Mouse (Mus musculus) gastrocnemius, postnatal 10 days (tissue): ENCODE measurements at regions not wholly inside any gene's neighbourhood (a gene's known extent, or its start where the extent isn't known, plus 50 kb on each side); places are given as distances from the start of the nearest gene placed in this dataset.

Experiments used
- DNase-seq: peaks from one replicate; pipeline ENCODE4 v3.0.0; 2021; ENCODE audit warnings: mixed read lengths

DNA sequence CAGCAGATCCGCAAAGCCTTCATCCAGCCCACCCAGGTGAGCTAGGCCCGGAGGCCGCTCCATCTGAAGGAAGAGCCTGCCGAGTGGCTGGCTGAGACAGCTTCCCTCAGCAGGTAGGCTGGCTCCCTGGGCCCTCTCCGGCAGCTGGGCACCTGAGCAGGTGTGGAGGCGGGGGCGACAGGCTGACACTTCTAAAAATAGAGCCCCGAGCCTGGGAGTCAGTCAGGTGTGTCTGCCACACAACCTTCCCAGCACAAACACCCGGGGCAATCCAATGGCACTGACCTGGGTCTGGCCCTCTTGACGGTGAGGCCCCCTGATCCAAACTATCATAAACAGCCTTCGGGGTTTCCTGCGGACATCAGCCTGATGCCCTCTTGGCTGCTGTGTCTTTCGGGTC, 58.5 kb downstream of the Zfp36l2 start:
- DNase-seq, result no peak

DNA sequence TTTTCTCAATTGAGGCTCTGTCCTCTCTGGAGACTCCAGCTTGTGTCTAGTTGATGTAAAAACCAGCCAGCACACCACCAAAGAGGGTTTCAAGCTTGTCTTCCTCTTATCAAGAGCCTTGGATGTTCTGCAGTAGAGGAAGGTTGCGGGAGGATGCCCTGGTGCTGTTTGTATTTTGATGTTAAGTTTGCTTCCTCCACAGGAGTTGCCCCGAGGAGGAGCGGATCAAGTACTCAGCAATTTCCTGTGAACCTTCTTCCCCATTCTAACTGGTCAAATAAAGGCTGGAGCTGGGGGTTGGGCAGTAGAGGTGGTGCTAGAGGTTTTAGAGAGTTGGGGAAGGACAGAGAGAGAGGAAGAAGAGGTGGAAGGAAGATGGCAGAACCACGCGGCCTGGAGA, 59.5 kb downstream of the Zfp36l2 start:
- no peak for DNase-seq

DNA sequence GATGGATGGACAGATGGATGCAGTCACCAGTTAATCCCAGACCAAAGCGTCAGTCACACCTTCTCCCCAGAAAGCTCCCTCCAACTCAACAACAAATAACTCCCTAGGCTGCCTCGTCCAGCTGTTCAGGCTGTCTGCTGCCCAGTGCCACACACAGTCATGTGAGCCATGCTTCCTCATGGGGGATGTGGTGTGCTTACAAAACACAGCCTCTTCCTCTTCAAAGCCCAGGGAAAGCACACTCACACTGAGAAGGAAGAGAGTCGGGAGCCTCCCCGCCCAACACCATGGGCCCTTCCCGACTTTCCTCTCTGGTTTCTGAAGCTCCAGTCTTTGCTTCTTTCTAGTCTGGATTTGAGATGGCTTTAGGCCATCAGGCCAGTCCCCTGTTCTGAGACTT, 61.6 kb downstream of the Zfp36l2 start:
- no peak for DNase-seq

DNA sequence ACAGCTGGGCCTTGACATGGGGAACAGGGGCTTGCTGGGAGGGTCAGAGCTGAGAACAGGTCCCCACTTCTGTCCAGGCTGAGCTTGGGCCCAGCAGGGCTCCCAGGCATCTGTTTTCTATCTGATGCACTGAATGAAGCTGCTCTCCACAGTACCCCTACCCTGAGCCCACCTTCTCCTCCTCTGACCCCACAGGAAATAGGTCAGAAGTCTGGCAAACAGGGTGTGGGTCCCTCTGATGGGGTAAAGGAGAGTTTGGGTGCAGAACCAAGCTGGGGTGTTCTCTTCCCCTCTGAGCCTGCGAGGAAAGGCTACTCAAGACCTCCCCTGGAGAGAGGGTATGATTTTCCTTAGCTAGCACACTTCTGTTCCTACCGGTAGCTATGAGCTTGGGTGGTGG, 64.6 kb downstream of the Zfp36l2 start:
- DNase-seq, result no peak

DNA sequence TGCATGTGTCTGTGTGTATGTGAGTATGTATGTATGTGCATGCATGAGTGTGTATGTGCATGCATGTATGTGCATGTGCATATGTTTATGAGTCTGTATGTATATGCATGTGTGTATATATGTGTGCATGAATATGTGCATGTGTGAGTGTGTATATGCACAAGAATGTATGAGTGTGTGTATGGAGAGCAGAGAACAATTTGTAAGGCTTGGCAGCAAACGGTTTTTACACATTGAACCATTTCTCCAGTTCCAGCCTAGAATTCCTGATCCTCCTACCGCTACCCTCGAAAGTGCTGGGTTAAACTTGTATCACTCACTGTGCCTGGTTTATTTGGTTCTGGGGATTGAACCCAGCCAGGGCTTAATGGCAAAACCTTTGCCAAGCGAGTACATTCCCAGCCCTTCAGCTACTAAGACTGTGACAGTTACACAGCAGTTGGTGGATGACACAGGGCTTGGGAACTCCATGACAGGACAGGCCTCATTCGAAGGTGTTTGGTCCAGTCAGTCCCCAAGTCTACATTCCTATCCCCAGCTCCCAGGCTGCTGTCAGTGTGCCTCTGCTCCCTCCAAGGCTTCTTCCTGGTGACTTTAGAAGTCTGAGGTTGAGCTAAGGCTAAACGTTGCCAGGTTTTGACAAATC, 65.1 kb downstream of the Zfp36l2 start:
- DNase-seq, result no peak

DNA sequence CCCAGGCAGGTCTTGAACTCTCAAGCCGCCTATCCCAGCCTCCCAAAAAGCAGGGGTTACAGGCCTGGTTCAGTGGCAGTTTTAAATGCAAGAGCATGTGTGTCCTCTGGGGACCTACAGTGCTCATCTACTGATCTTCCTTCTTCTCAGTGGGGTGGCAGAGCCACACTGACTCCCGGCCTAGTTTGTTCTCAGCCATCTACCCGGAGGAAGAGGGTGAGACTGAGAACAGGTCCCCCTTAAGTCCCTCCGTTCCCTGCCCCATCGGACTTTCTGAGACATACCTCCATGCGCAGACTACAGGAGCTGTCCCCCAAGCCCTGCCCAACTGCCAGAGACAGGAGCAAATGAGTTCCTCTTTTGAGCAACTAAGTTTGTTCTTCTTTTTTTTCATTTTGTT, 66.5 kb downstream of the Zfp36l2 start:
- DNase-seq, result no peak

DNA sequence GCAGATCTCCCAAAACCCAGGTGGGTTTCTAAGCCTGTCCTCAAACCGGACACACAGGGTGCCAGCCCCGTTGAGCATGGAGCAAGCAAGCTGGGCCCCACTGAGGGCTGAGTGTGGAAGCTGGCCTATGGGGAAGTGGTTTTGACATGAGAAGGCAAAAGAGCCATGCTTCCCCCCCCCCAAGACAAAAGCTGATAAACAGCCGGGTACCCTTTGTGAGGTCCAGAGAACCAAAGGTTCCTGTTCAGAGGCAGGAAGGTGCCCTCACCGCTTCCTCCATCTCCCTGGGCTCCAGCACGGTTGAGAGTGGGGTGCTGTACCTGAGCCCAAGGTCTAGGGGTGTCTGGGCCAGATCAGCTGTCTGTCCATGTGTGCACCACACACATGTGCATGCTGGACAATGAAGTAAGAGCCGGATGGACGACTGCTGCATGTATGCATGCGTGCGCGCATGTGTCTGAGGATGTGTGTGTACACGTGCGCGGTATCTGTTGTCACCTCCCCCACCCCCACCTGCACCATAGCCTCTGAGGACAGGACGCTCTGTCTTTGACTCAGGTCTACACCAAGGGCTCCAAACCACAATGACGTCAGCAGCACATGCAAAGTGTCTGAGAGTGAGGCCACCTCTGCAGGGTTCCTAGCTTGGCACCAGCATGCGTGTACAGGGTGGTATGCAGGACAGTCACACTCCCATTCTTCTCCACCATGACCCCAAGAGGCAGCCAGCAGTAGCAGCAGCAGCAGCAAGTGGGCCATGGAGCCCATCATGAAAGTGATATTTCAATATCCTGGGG, 68.3 kb downstream of the Zfp36l2 start:
- no peak for DNase-seq

DNA sequence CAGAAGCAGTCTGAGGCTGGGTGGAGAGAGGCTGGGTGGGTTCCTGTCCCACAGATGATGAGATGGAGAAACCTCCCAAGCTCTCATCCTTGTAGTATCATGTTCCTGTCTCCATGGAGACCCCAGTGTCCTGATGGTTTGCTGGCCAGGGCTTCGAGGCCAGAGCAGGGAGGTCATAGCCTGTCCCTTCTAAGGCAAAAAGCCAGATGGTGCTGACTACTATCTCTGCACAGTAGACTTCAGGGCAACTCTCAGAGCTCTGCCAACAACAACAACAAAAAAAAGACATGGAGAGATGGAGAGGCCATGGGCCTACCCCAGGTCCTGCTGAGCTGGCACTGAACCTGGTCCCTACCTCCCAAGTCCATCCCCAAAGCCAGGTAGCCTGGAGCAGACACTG, 69.0 kb downstream of the Zfp36l2 start:
- DNase-seq, result no peak

DNA sequence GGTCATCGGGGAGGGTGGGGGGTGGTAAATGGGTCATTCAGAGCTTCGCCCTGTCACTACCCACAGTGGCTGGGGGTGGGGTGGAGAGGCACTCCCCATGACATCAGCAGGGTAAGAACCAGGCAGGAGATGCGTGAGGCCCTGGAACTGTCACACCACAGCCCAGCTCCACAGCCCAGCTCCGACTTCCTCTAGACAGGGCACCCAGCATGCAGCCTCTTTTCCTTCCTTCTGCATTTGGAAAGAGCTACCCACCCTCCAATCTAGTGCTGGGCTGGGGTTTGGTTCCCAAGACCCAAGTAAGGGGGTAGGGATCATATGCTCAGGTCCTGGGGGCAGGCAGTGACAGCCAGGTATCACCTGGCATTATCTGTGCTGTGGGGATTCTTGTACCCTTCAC, 69.5 kb downstream of the Zfp36l2 start:
- no peak for DNase-seq

DNA sequence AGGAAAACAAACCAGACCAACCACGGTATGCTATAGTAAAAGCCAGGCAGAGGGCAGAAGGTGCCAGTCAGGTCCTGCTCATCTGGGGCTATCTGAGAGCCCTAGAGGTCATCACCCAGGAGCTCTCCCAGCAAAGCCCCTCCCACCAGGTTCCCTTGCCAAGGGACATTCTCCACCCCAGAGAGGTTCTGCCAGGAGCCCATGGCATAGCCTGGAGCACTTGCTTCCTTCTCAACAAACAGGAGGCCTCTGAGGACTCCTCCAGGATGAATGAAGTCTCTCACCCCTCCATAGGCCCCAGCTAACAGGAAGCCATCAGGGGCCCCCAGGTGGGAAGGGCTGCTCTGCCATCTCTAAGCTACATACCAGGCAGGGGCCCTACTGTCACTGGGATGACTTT, 70.0 kb downstream of the Zfp36l2 start:
- DNase-seq, result no peak

DNA sequence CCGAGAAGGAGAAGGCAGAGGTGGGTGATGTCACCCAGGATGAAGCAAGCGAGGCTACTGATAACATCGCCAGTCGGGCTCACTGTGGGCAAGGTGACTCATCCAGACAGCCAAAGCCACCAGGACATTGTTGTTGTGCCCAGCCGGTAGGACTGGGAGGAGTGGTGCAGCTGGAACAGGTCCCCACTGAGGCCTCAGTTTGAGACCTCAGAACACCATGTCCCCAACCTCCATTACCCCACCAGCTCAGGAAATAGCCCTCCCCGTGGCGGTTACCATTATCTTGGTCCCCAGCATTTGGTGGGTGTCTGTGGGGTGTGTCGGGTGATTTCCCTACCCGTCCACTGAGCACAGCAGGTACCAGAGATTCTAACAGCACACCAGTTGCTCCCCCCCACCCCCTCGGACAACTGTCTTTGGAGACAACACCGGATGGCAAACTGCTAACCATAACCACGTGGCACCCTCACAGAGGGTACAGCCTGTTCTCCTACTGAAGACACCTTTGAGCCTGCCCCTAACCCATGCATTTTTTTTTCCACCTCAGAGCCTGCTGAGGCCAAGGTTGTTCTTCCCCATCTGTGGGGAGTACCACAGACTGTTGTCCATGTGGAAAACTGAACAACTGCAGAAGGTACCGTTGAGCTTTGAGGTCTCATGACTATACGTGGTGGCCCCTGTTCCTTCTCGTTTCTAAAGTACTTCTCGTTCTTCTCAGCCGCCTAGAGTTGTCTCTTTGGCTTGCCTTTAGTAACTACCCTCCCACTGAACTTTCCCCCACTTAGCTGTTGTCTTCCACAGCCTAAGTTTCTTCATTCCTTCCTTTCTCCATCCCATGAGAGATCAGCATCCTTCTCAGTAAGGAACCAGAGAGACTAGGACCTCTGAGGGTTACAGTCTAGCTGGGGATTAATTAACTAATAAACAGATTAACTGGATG, 71.1 kb downstream of the Zfp36l2 start:
- no peak for DNase-seq

DNA sequence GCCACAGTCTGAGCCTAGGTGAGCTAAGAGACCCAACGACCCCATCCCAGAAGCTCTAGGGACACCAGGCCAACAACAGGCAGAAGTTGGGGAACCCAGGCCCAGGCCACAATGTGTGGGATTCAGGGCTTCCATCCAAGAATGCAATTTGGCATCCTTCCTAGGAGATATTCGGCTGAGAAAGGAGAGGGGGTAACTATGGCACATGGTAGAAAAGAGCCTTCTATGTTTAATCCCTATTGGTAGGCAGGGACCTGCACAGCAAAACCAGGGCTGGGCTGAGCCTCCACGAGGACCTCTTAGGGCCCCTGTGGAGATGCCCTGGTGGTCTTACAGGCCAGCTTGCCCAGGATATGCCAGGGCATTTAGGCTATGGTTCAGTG, 71.8 kb downstream of the Zfp36l2 start:
- no peak for DNase-seq

DNA sequence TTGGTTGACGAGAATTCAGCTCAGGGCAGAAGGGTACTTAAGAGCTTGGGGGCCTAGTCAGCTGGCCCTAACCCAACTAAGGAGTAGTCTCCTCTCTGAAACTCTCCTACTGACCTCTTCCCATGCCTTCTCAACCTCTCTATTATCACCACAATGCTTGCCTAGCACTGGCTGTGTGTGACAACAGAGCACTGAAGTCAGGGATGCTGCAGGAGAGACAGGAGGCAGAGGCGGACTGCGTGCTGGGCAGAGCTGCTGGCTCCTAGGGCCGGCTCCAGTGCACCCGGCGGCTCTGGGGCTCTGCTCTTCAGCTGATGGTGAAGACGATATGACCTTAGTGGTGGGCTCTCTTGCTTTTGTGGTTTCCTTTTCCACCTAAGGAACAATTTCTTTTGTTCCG, 72.6 kb downstream of the Zfp36l2 start:
- DNase-seq, result no peak

DNA sequence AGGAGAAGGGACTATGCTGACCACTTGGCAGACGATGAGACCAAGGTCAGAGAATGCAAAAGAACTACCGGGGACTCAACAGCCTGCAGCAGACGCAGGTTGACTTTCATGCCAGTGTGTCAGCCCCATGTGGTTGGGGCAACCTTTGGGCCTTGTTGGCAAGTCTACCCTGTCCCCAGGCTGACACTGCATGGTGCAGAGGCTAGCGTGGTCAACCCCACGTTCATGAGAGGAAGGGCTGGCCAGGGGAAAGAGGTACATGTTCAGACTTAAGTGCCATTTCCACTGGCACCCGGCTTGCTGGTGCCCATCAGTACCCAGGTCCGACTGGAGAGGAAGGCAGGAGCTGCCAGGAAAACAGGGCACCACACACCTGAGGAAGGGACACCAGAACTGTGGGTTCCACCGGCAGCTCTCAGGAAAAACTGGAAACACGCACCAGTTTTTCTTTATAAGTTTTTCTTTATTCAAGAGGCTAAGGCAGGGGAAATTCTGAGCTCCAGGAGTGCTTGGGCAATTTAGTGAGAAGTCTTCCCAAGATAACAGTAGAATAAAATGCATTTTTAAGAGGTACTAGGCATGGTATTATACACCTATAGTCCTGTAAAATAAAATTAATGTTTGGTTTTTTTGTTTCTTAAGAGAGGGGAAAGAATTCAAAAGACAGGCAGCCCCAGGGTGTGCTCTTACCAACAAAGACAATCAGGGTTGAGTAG, 73.3 kb downstream of the Zfp36l2 start:
- no peak for DNase-seq

DNA sequence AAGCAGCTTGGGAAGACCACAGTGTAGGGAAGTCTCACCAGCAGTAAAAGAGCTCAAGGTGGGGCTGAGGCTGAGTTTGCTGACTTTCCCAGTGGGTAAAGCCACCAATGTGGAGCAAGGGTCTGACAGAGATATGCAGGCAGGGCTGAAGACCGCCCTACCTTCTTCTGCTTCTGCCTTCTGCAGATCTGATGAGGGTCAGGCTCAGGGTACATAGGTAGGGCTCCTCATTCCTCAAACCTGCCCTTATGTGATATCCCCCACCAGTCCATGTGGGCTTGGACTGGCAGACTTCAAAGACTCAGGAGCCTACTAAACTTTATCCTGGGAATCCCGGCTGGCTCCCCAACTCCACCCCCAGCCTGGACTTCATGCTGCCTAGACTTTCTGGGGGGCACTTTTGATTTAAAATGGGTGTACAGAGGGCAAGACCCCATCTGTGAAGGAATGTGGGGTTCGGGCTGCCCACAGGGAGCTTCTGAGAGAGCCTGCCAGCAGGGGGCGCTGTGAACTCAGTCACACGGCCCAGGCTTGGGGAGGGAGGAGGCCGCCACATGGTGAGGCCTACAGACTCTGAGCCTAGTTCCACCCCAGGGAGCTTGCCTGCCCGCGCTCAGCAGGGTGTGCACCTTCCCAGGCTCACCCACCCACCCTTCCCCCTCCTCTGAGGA, 74.0 kb downstream of the Zfp36l2 start:
- peak; percentile 97 for DNase-seq

DNA sequence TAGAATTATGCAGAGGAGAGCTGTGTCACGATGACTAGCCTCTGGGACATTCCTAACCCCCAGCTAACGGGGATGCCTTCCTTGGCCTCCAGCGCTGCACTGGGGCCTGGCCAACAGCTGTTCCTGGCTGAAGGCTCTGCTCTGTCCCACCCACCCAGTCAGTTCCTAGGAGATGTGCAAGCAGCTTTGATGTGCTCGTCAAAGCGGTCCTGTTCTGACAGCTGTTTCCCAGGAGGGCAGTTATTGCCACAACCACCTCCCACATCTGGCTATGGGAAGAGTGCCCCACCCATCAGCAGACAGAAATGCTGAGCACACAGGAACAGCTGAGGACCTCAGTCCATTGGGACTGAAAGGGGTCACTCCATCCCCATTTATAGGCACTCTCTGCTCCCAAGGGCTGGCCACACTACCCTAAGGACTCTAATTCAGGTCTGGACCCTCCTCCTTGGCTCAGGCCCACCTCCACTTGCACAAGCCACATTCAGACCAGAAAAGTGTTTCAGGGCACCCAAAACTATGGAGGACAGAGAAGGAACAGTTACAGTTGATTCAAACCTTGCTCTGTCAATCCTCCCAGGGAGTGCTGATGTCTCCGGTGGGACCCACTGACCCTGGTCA, 75.2 kb downstream of the Zfp36l2 start:
- DNase-seq, result peak; percentile 72

DNA sequence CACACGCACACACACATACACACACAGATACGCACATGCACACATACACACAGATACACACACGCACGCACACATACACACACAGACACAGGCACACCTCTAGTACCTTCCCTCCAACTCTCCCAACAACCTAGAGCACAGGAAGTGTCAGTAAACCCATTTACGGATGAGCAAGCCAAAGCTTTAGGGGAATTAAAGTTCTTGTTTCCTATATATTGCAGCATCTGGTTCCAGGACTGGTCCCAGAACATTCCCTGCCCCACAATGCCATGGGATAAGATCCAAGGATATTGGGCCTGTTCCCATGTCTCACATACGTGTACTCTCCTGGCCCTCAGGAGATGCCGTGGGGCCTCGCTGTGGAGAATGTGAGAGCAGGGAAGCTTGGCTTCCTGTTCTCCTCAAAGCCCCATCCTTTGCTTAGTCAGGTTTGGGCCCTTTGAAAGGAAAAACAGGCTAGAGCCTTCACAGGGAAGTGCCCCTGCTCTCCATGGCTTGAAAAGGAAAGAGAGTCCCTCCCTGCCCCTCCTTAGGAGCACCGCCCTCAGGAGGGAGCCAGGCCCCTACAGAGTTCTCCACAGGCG, 75.9 kb downstream of the Zfp36l2 start:
- DNase-seq, result no peak

DNA sequence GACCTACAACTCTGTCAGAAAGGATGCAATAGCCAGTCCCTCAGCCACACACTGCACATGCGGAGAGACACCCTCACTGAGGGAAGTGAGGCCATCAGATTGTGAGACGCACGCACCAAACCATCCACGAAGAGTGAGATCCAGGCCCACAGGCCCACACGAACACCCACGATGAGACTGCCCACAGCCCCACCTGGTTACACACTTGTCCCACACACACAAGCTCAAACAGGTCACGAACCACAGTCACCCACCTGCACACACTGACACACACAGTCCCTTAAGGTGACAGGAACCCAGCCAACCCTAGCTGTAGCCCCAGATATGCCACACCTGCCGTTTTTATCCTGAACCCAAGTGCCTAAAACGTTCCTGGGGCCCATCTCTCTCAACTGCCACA, 76.8 kb downstream of the Zfp36l2 start:
- DNase-seq, result no peak

DNA sequence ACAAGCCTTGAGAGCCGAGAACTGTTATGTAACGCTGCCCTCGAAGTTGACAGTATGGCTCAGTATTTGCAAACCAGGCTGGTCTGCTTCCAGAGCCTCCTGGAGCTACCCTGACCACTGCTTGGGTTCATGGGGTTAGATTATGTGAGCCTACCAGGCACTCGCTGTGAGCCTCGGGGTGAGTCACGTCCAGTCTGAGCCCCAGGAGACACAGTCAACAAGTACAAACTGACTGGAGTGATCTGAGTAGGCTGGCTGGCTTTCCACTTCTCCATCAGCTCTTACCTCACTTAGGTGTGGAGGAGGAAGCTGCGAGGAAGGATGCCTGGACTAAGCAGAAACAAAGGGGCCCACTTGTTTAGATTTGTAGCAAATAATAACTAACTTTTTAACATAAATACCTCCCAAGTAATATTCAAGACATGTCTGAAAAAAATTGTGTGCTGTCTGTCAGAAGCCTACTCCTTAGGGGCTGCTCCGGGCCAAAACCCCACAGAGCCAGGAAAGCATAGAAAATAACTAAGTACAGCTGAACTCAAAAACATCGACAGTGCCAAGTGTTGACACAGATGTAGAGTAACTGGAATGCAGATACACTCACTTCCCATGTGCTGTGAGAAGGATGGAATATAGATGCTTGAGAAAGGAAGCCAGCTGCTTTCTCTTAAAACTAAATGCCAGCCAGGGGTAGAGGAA, 77.6 kb downstream of the Zfp36l2 start:
- no peak for DNase-seq

DNA sequence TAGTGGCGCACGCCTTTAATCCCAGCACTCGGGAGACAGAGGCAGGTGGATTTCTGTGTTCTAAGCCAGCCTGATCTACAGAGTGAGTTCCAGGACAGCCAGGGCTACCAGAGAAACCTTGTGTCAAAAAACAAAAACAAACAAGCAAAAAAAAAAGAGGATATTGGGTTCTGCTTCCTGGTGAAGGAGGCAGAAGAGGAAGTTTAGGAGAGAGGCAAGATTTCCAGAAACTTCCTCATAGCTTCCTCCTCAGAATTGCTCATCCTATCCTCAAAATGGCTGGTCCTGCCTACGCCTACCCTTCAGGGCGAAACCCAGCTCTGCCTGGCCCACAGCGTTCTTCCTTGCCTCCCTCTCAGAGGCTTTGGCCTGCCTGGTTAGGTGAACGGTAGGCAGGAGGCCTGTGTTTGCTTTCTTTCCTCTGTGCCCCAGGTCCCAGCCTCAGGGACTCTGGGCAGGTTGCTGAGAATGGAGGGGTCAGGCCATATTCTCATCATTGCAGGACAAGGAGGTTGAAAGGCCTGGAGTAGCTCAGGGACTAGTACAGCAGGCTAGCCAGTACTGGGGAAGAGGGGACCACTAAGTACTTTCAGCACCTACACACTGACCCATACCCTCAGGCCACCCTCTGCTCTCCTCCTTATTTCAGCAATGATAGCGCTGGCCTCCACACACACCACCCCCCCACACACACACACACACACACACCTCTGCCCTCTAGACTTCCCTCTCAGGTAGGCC, 79.6 kb downstream of the Zfp36l2 start:
- no peak for DNase-seq
